Mouse (Mus musculus): ENCODE results near the gene Kremen1. TPM values are rescaled to one million over a fixed set of nuclear protein-coding genes. Genes with fewer than 3 reads are reported as not detected.

Gene Kremen1
- polyA plus RNA-seq, 1 experiment from 2014 or later, result 6.6 TPM

- no peak for ATAC-seq
- Histone ChIP-seq H3K9me3 (replicated peaks) (no peaks in the 10 kb centered on the region), H3K4me2 (no peak overlapping the region), H3K36me3 (ENCODE audit: poor library complexity, severe bottlenecking) (no peaks in the 10 kb centered on the region), H3K4me1 (peaks cover 10% of the 10 kb centered on the region), H3K27me3 (no peaks in the 10 kb centered on the region), H3K9ac (no peak overlapping the region), H3K4me3 (no peak overlapping the region), H3K27ac (no peak overlapping the region)
- 58% methylated on average over 8 of the region's 8 CpGs for WGBS
Observed at GRCm38 (mm10) chr11:5179391-5179790, 82.0 kb downstream of the Kremen1 start.

GRCm38 (mm10) chr11:5177171-5177570, 84.2 kb downstream of the Kremen1 start:
- Histone ChIP-seq H3K36me3 (ENCODE audit: poor library complexity, severe bottlenecking) (no peaks in the 10 kb centered on the region), H3K4me2 (no peak overlapping the region), H3K4me1 (peaks cover 9% of the 10 kb centered on the region; the same call in 1 of the 2 replicates), H3K4me3 (no peak overlapping the region), H3K9ac (no peak overlapping the region), H3K27ac (no peak overlapping the region), H3K27me3 (no peaks in the 10 kb centered on the region), H3K9me3 (replicated peaks) (no peaks in the 10 kb centered on the region)
- 86% methylated on average over 12 of the region's 12 CpGs for WGBS
- ATAC-seq, result no peak

GRCm38 (mm10) chr11:5176685-5177084, 84.7 kb downstream of the Kremen1 start:
- H3K9ac ChIP-seq, result no peak overlapping the region
- no peak for ATAC-seq
- no peak overlapping the region for H3K27ac ChIP-seq
- no peaks in the 10 kb centered on the region for H3K36me3 ChIP-seq (ENCODE audit: poor library complexity, severe bottlenecking)
- no peaks in the 10 kb centered on the region for H3K9me3 ChIP-seq (replicated peaks)
- H3K4me2 ChIP-seq, result no peak overlapping the region
- H3K27me3 ChIP-seq, result no peaks in the 10 kb centered on the region
- WGBS, result 63% methylated on average over 8 of the region's 8 CpGs
- no peak overlapping the region for H3K4me3 ChIP-seq
- H3K4me1 ChIP-seq, result peaks cover 5% of the 10 kb centered on the region; the same call in 1 of the 2 replicates

- ATAC-seq, result no peak
- no peaks in the 10 kb centered on the region for H3K36me3 ChIP-seq (ENCODE audit: poor library complexity, severe bottlenecking)
- 92% methylated on average over 2 of the region's 2 CpGs for WGBS
- H3K4me1 ChIP-seq, result peaks cover 5% of the 10 kb centered on the region; the same call in 1 of the 2 replicates
- no peak overlapping the region for H3K4me2 ChIP-seq
- no peak overlapping the region for H3K4me3 ChIP-seq
- no peak overlapping the region for H3K9ac ChIP-seq
- no peaks in the 10 kb centered on the region for H3K9me3 ChIP-seq (replicated peaks)
- no peak overlapping the region for H3K27ac ChIP-seq
- H3K27me3 ChIP-seq, result no peaks in the 10 kb centered on the region
Observed at GRCm38 (mm10) chr11:5175866-5176265, 85.5 kb downstream of the Kremen1 start.

GRCm38 (mm10) chr11:5175141-5175540, 86.2 kb downstream of the Kremen1 start:
- Histone ChIP-seq H3K4me2 (no peak overlapping the region), H3K9me3 (replicated peaks) (no peaks in the 10 kb centered on the region), H3K4me3 (no peak overlapping the region), H3K9ac (no peak overlapping the region), H3K4me1 (peaks cover 5% of the 10 kb centered on the region; the same call in 1 of the 2 replicates), H3K27me3 (no peaks in the 10 kb centered on the region), H3K27ac (no peak overlapping the region), H3K36me3 (ENCODE audit: poor library complexity, severe bottlenecking) (no peaks in the 10 kb centered on the region)
- no peak for ATAC-seq
- WGBS, result 92% methylated on average over 7 of the region's 7 CpGs

GRCm38 (mm10) chr11:5172861-5173260, 88.5 kb downstream of the Kremen1 start:
- no peak for ATAC-seq

GRCm38 (mm10) chr11:5167311-5167710, 94.0 kb downstream of the Kremen1 start:
- 25% methylated on average over 9 of the region's 9 CpGs for WGBS
- peak overlapping the region; percentile 80 for H3K27ac ChIP-seq
- peaks cover 41% of the 10 kb centered on the region for H3K4me1 ChIP-seq
- no peaks in the 10 kb centered on the region for H3K27me3 ChIP-seq
- peak; percentile 67 for ATAC-seq
- no peaks in the 10 kb centered on the region for H3K36me3 ChIP-seq (ENCODE audit: poor library complexity, severe bottlenecking)
- H3K9me3 ChIP-seq (replicated peaks), result no peaks in the 10 kb centered on the region
- H3K4me3 ChIP-seq, result no peak overlapping the region
- H3K9ac ChIP-seq, result no peak overlapping the region
- no peak overlapping the region for H3K4me2 ChIP-seq

More at GRCm38 (mm10) chr11:5172861-5173260, 88.5 kb downstream of the Kremen1 start:
- Histone ChIP-seq H3K27ac (no peak overlapping the region), H3K4me3 (no peak overlapping the region), H3K4me2 (no peak overlapping the region), H3K9ac (no peak overlapping the region), H3K4me1 (peaks cover 8% of the 10 kb centered on the region), H3K27me3 (no peaks in the 10 kb centered on the region), H3K9me3 (replicated peaks) (no peaks in the 10 kb centered on the region), H3K36me3 (ENCODE audit: poor library complexity, severe bottlenecking) (no peaks in the 10 kb centered on the region)
- WGBS, result 47% methylated on average over 3 of the region's 3 CpGs

GRCm38 (mm10) chr11:5165471-5165916, 95.9 kb downstream of the Kremen1 start:
- Histone ChIP-seq H3K27me3 (no peaks in the 10 kb centered on the region), H3K9ac (0 out of 2 replicates have a peak overlapping the region, but pooled peaks have one; percentile 16), H3K4me1 (peaks cover 41% of the 10 kb centered on the region), H3K27ac (peak overlapping the region; percentile 85), H3K4me2 (no peak overlapping the region), H3K9me3 (replicated peaks) (peaks cover 5% of the 10 kb centered on the region; the same call in 1 of the 2 replicates), H3K4me3 (no peak overlapping the region), H3K36me3 (ENCODE audit: poor library complexity, severe bottlenecking) (no peaks in the 10 kb centered on the region)
- ATAC-seq, result peak; percentile 83
- 15% methylated on average over 8 of the region's 8 CpGs for WGBS

GRCm38 (mm10) chr11:5164310-5164709, 97.0 kb downstream of the Kremen1 start:
- H3K9me3 ChIP-seq (replicated peaks), result peaks cover 5% of the 10 kb centered on the region; the same call in 1 of the 2 replicates
- no peak overlapping the region for H3K4me3 ChIP-seq
- WGBS, result 22% methylated on average over 8 of the region's 8 CpGs
- H3K27me3 ChIP-seq, result no peaks in the 10 kb centered on the region
- H3K36me3 ChIP-seq (ENCODE audit: poor library complexity, severe bottlenecking), result no peaks in the 10 kb centered on the region
- 0 out of 2 replicates have a peak overlapping the region, but pooled peaks have one; percentile 5 for H3K9ac ChIP-seq
- peaks cover 41% of the 10 kb centered on the region for H3K4me1 ChIP-seq
- H3K4me2 ChIP-seq, result no peak overlapping the region
- no peak for ATAC-seq
- no peak overlapping the region for H3K27ac ChIP-seq

- WGBS, result 96% methylated on average over 8 of the region's 8 CpGs
- Histone ChIP-seq H3K27me3 (no peaks in the 10 kb centered on the region), H3K36me3 (ENCODE audit: poor library complexity, severe bottlenecking) (no peaks in the 10 kb centered on the region), H3K27ac (no peak overlapping the region), H3K4me1 (peaks cover 41% of the 10 kb centered on the region), H3K9ac (no peak overlapping the region), H3K9me3 (replicated peaks) (peaks cover 5% of the 10 kb centered on the region; the same call in 1 of the 2 replicates), H3K4me3 (no peak overlapping the region), H3K4me2 (no peak overlapping the region)
- ATAC-seq, result no peak
Observed at GRCm38 (mm10) chr11:5163421-5163820, 97.9 kb downstream of the Kremen1 start.

- WGBS, result 72% methylated on average over 17 of the region's 17 CpGs
- H3K36me3 ChIP-seq (ENCODE audit: poor library complexity, severe bottlenecking), result no peaks in the 10 kb centered on the region
- no peak overlapping the region for H3K4me2 ChIP-seq
- H3K27me3 ChIP-seq, result no peaks in the 10 kb centered on the region
- peaks cover 19% of the 10 kb centered on the region for H3K4me1 ChIP-seq
- ATAC-seq, result no peak
- no peak overlapping the region for H3K4me3 ChIP-seq
- no peak overlapping the region for H3K27ac ChIP-seq
- H3K9ac ChIP-seq, result no peak overlapping the region
- H3K9me3 ChIP-seq (replicated peaks), result peaks cover 5% of the 10 kb centered on the region; the same call in 1 of the 2 replicates
Observed at GRCm38 (mm10) chr11:5160722-5161485, 100.5 kb downstream of the Kremen1 start.

- no peak for ATAC-seq
- no peak overlapping the region for H3K9ac ChIP-seq
- no peak overlapping the region for H3K4me3 ChIP-seq
- no peak overlapping the region for H3K27ac ChIP-seq
- peaks cover 5% of the 10 kb centered on the region; the same call in 1 of the 2 replicates for H3K9me3 ChIP-seq (replicated peaks)
- no peak overlapping the region for H3K4me2 ChIP-seq
- H3K27me3 ChIP-seq, result 0 out of 2 replicates have a peak, but pooled peaks cover 3% of the 10 kb centered on the region
- peaks cover 5% of the 10 kb centered on the region; the same call in 1 of the 2 replicates for H3K4me1 ChIP-seq
- no peaks in the 10 kb centered on the region for H3K36me3 ChIP-seq (ENCODE audit: poor library complexity, severe bottlenecking)
- WGBS, result 89% methylated on average over 11 of the region's 11 CpGs
Observed at GRCm38 (mm10) chr11:5158056-5158455, 103.3 kb downstream of the Kremen1 start.

Measured in forebrain, embryonic 13.5 days (tissue).